Mouse (Mus musculus) MEL (cell line): ENCODE results near the gene Hmg20a.

Source experiments
- CHD2 ChIP-seq: IDR thresholded peaks from 2 replicates; pipeline ENCODE4 v1.6.1; 2011; ENCODE audit warnings: low read length, improper control_type of control experiment
- CTCF ChIP-seq, 3 experiments: IDR thresholded peaks in 2 of 3; conservative IDR thresholded peaks in 1 of 3; 2 replicates each; pipeline ENCODE4 v1.5.1; 2011 to 2012; ENCODE audit warnings: low read length in 3 of 3, low read depth in 2 of 3, mild to moderate bottlenecking in 2 of 3, improper control_type of control experiment in 1 of 3, inconsistent platforms in 1 of 3, mixed read lengths in 1 of 3, moderate library complexity in 1 of 3; ENCODE audit not compliant: control insufficient read depth in 1 of 3, insufficient read depth in 1 of 3, poor library complexity in 1 of 3, severe bottlenecking in 1 of 3
- E2F4 ChIP-seq: IDR thresholded peaks from 2 replicates; pipeline ENCODE4 v1.6.1; 2011; ENCODE audit warnings: low read depth, low read length, improper control_type of control experiment, borderline replicate concordance
- MXI1 ChIP-seq: IDR thresholded peaks from 2 replicates; pipeline ENCODE4 v1.6.1; 2011; ENCODE audit warnings: mild to moderate bottlenecking, low read depth, low read length, improper control_type of control experiment
- POLR2A ChIP-seq, 2 experiments: IDR thresholded peaks; 2 replicates each; pipeline ENCODE4 v1.6.1; 2011 to 2012; ENCODE audit warnings: low read length in 2 of 2, mild to moderate bottlenecking in 2 of 2, control low read depth in 1 of 2, improper control_type of control experiment in 1 of 2, low read depth in 1 of 2, moderate library complexity in 1 of 2; ENCODE audit not compliant: control insufficient read depth in 1 of 2, insufficient read depth in 1 of 2, poor library complexity in 1 of 2
- TBP ChIP-seq: IDR thresholded peaks from 2 replicates; pipeline ENCODE4 v1.8.0; 2011; ENCODE audit warnings: low read depth, low read length, improper control_type of control experiment

DNA sequence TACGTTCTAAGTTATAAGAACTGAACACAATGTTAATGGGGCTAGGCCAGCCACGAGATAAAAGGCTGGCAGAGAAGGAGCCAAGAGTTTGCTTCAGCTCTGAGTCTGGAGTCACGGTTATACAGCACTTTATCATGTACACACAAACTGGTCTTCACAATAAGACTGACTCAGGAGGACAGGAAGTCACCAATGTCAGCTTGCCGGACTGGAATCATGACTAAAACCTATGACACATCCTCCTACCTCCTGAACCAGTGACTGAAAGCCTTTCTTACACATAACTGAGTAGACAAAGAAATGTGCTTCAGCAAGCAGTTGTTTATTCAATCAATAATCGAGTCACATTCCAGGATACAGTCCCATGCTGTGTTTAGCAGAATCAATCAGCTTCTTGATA, 47.7 kb upstream of the Hmg20a start:
- no peak for TF ChIP-seq CTCF (IDR thresholded peaks at IDR 0.05 in 2 of 3, conservative IDR thresholded peaks at IDR 0.05 in 1 of 3; ENCODE audit: control insufficient read depth in 1 of 3, insufficient read depth in 1 of 3, low read depth in 2 of 3, low read length in 3 of 3, poor library complexity in 1 of 3, severe bottlenecking in 1 of 3)
- TF ChIP-seq POLR2A (IDR thresholded peaks at IDR 0.05; ENCODE audit: control insufficient read depth in 1 of 2, insufficient read depth in 1 of 2, low read depth in 1 of 2, low read length in 2 of 2, poor library complexity in 1 of 2) = no peak
- TF ChIP-seq TBP = no peak
- no peak for TF ChIP-seq MXI1
- no peak for TF ChIP-seq E2F4
- no peak for TF ChIP-seq CHD2
